Mouse (Mus musculus): ENCODE data around the gene Elmo3. TPM values are rescaled to one million over a fixed set of nuclear protein-coding genes. Genes with fewer than 3 reads are reported as not detected.
A peak's percentile ranks its signal among the peaks of the same experiment; 100 is the strongest.
"Not testable (repeated sequence)": the region's sequence is repeated elsewhere in the genome, so short reads cannot be mapped to it uniquely, and the experiment has no call there.

Gene Elmo3
- polyA plus RNA-seq, 1 experiment, result 11.5 TPM

GRCm38 (mm10) chr8:105291802-105292201 is 13.6 kb upstream of the Elmo3 start:
- WGBS, result 52% methylated on average over 3 of the region's 3 CpGs
- peak; percentile 6; the same call in 1 of the 2 replicates for TF ChIP-seq CTCF (IDR thresholded peaks at IDR 0.05; ENCODE audit: control insufficient read depth, insufficient read depth, low read length)
- H3K27ac ChIP-seq (ENCODE audit: control insufficient read depth, insufficient read depth, low read depth, low read length, poor library complexity); H3K4me1 ChIP-seq (ENCODE audit: control insufficient read depth, insufficient read depth, low read length); H3K4me3 ChIP-seq (replicated peaks; ENCODE audit: control insufficient read depth, low read depth, low read length): not testable (repeated sequence)

- 89% methylated on average over 7 of the region's 7 CpGs for WGBS
- Histone ChIP-seq H3K4me1 (ENCODE audit: control insufficient read depth, insufficient read depth, low read length) (peaks cover 5% of the 10 kb centered on the region), H3K27ac (ENCODE audit: control insufficient read depth, insufficient read depth, low read depth, low read length, poor library complexity) (no peak overlapping the region), H3K4me3 (replicated peaks; ENCODE audit: control insufficient read depth, low read depth, low read length) (no peak overlapping the region)
- TF ChIP-seq POLR2A (IDR thresholded peaks at IDR 0.05; ENCODE audit: borderline replicate concordance, control insufficient read depth, low read depth, low read length) (no peak), CTCF (IDR thresholded peaks at IDR 0.05; ENCODE audit: control insufficient read depth, insufficient read depth, low read length) (no peak)
Observed at GRCm38 (mm10) chr8:105292471-105292870, 12.9 kb upstream of the Elmo3 start.

- H3K27ac ChIP-seq (ENCODE audit: control insufficient read depth, insufficient read depth, low read depth, low read length, poor library complexity), result no peak overlapping the region
- H3K4me3 ChIP-seq (replicated peaks; ENCODE audit: control insufficient read depth, low read depth, low read length), result no peak overlapping the region
- H3K4me1 ChIP-seq (ENCODE audit: control insufficient read depth, insufficient read depth, low read length), result peaks cover 7% of the 10 kb centered on the region
- WGBS, result 93% methylated on average over 19 of the region's 19 CpGs
- no peak for TF ChIP-seq CTCF (IDR thresholded peaks at IDR 0.05; ENCODE audit: control insufficient read depth, insufficient read depth, low read length)
- TF ChIP-seq POLR2A (IDR thresholded peaks at IDR 0.05; ENCODE audit: borderline replicate concordance, control insufficient read depth, low read depth, low read length), result no peak
Observed at GRCm38 (mm10) chr8:105293405-105293804, 12.0 kb upstream of the Elmo3 start.

- Histone ChIP-seq H3K4me1 (ENCODE audit: control insufficient read depth, insufficient read depth, low read length) (peaks cover 8% of the 10 kb centered on the region), H3K27ac (ENCODE audit: control insufficient read depth, insufficient read depth, low read depth, low read length, poor library complexity) (no peak overlapping the region), H3K4me3 (replicated peaks; ENCODE audit: control insufficient read depth, low read depth, low read length) (no peak overlapping the region)
- 87% methylated on average over 9 of the region's 9 CpGs for WGBS
- TF ChIP-seq CTCF (IDR thresholded peaks at IDR 0.05; ENCODE audit: control insufficient read depth, insufficient read depth, low read length) (no peak), POLR2A (IDR thresholded peaks at IDR 0.05; ENCODE audit: borderline replicate concordance, control insufficient read depth, low read depth, low read length) (no peak)
Observed at GRCm38 (mm10) chr8:105294776-105295175, 10.6 kb upstream of the Elmo3 start.

GRCm38 (mm10) chr8:105295256-105295655 is 10.1 kb upstream of the Elmo3 start:
- WGBS, result 66% methylated on average over 11 of the region's 11 CpGs
- TF ChIP-seq CTCF (IDR thresholded peaks at IDR 0.05; ENCODE audit: control insufficient read depth, insufficient read depth, low read length) (no peak), POLR2A (IDR thresholded peaks at IDR 0.05; ENCODE audit: borderline replicate concordance, control insufficient read depth, low read depth, low read length) (no peak)
- H3K4me3 ChIP-seq (replicated peaks; ENCODE audit: control insufficient read depth, low read depth, low read length), result no peak overlapping the region
- peaks cover 4% of the 10 kb centered on the region for H3K4me1 ChIP-seq (ENCODE audit: control insufficient read depth, insufficient read depth, low read length)
- H3K27ac ChIP-seq (ENCODE audit: control insufficient read depth, insufficient read depth, low read depth, low read length, poor library complexity), result no peak overlapping the region

GRCm38 (mm10) chr8:105295895-105296573 is 9.4 kb upstream of the Elmo3 start, which contains the start of gene Exoc3l:
Gene Exoc3l, minus strand, starts transcription at chr8:105296101.
- TF ChIP-seq CTCF (IDR thresholded peaks at IDR 0.05; ENCODE audit: control insufficient read depth, insufficient read depth, low read length) (no peak), POLR2A (IDR thresholded peaks at IDR 0.05; ENCODE audit: borderline replicate concordance, control insufficient read depth, low read depth, low read length) (no peak)
- 12% methylated on average over 11 of the region's 11 CpGs for WGBS
- Histone ChIP-seq H3K27ac (ENCODE audit: control insufficient read depth, insufficient read depth, low read depth, low read length, poor library complexity) (no peak within 1 kb of the TSS), H3K4me3 (replicated peaks; ENCODE audit: control insufficient read depth, low read depth, low read length) (no peak within 1 kb of the TSS), H3K4me1 (ENCODE audit: control insufficient read depth, insufficient read depth, low read length) (peaks cover 4% of the 10 kb centered on the region)

- peaks cover 4% of the 10 kb centered on the region for H3K4me1 ChIP-seq (ENCODE audit: control insufficient read depth, insufficient read depth, low read length)
- under 1% methylated on average over 58 of the region's 58 CpGs for WGBS
- no peak for TF ChIP-seq CTCF (IDR thresholded peaks at IDR 0.05; ENCODE audit: control insufficient read depth, insufficient read depth, low read length)
- TF ChIP-seq POLR2A (IDR thresholded peaks at IDR 0.05; ENCODE audit: borderline replicate concordance, control insufficient read depth, low read depth, low read length), result peak; percentile 89; the same call in 1 of the 2 replicates
- peak within 1 kb of the TSS; percentile 90 for H3K27ac ChIP-seq (ENCODE audit: control insufficient read depth, insufficient read depth, low read depth, low read length, poor library complexity)
- peak within 1 kb of the TSS; percentile 99 for H3K4me3 ChIP-seq (replicated peaks; ENCODE audit: control insufficient read depth, low read depth, low read length)
Observed at GRCm38 (mm10) chr8:105297511-105298192, 7.7 kb upstream of the Elmo3 start, which contains the start of gene E2f4. Gene E2f4, plus strand, starts transcription at chr8:105297663.

DNA sequence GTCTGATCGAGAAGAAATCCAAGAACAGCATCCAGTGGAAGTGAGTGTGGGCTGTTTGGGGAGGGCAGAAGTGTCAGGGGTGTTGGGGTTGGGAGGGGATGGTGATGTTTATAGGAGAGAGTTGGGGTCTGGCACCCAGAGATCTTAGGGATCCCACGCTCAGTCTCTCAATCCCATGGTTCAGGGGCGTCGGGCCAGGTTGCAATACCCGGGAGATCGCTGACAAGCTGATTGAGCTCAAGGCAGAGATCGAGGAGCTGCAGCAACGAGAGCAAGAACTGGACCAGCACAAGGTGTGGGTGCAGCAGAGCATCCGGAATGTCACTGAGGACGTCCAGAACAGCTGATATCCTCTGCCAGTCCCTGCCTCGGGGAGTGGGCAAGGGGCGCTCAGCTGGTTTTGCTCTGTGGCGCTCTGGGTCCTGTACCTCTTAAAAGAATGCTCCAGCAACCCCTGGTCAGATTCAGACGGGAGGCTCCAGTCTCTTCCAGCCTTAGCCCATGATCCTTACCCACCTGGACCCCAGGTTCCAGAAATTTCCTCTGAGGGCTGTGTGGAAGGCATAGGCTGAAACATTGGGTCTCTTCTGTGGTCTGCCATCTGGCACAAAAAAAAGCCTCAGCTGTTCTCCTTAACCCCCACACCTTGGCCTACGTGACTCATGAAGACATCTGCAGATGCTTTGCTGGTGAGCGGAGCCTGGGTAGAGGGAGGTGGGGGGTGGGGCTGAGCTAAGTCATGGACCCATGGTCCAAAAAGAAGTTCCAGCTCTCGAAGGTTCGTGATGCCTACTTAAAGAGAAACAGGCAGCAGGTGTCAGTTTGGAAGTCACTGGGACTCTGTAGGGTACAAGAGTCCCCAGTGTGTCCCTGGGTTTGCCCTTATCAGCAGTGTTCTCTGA is 6.8 kb upstream of the Elmo3 start:
- Histone ChIP-seq H3K27ac (ENCODE audit: control insufficient read depth, insufficient read depth, low read depth, low read length, poor library complexity) (peak overlapping the region; percentile 90), H3K4me3 (replicated peaks; ENCODE audit: control insufficient read depth, low read depth, low read length) (peak overlapping the region; percentile 99), H3K4me1 (ENCODE audit: control insufficient read depth, insufficient read depth, low read length) (peaks cover 4% of the 10 kb centered on the region)
- WGBS, result 46% methylated on average over 18 of the region's 18 CpGs
- no peak for TF ChIP-seq POLR2A (IDR thresholded peaks at IDR 0.05; ENCODE audit: borderline replicate concordance, control insufficient read depth, low read depth, low read length)
- TF ChIP-seq CTCF (IDR thresholded peaks at IDR 0.05; ENCODE audit: control insufficient read depth, insufficient read depth, low read length), result no peak
